Mouse (Mus musculus) hematopoietic multipotent progenitor cell, adult 10-12 weeks (in vitro differentiated cells): ENCODE results near the gene Cd247. TPM values are rescaled to one million over a fixed set of nuclear protein-coding genes. Genes with fewer than 3 reads are reported as not detected.

Experiments
- polyA plus RNA-seq: library from polyadenylated mRNA; stranded (reverse); fragments of >175 nt; gene quantifications from 2 replicates; pipeline ENCODE4 v1.2.3, GENCODE M21; 2012; ENCODE audit warnings: low replicate concordance

The Cd247 gene
- 128 and 140 TPM in 2 replicates for polyA plus RNA-seq

GRCm38 (mm10) chr1:165788511-165788910, at the start of gene Cd247:
TSS of gene Cd247 (plus strand) at chr1:165788681.

DNA sequence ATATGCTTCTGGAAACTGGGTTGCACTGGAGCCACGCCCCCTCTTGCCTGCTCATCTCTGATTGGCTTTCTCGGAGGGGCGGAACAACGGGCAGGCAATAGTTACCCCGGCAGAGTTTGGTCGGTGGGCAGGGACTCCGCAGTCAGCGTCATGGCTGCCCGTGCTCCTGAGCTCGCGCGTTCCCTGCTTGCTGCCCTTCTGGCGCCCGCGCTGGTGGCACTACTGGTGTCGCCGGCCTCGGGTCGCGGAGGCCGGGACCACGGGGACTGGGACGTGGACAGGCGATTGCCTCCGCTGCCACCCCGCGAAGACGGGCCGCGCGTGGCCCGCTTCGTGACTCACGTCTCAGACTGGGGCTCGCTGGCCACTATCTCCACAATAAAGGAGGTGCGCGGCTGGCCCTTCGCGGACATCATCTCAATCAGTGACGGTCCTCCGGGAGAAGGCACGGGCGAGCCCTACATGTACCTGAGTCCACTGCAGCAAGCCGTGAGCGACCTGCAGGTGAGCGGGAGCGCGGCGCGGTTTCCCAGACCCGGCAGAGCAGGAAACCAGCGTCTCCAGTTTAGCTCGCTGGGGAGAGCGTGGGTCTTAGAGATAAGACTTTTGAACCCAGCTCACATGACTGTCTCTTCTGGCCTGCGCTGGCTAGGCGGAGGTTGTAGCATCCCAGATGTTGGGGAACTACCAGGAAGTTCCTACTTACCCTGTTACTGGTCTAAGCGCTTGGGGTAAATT, 24.7 kb upstream of the Cd247 start, which contains the start of gene Creg1:
Gene Creg1 (plus strand): TSS at position 112 of the 738 bp plus-strand sequence.

Other genes starting within 250 kb of the Cd247 start
- 4.4 and 6.0 TPM in 2 replicates for gene Mpzl1, start 154.1 kb upstream of the Cd247 start, polyA plus RNA-seq
- gene Rcsd1, start 78.9 kb upstream of the Cd247 start, polyA plus RNA-seq = 204 and 258 TPM in 2 replicates
- 133 and 150 TPM in 2 replicates for gene Creg1, start 24.9 kb upstream of the Cd247 start, polyA plus RNA-seq
- gene Pou2f1, start 214.0 kb downstream of the Cd247 start, polyA plus RNA-seq = 28.0 and 53.7 TPM in 2 replicates